Mouse (Mus musculus) intestine, postnatal 0 days (tissue): ENCODE measurements around the gene Gast. TPM values are rescaled to one million over a fixed set of nuclear protein-coding genes. Genes with fewer than 3 reads are reported as not detected.

Experiments
- ATAC-seq: fragments of 200-750 bp; cut with Nextera tagmentation; 2 replicates; pipeline ENCODE4 v1.8.0; 2017; ENCODE audit warnings: mild to moderate bottlenecking, moderate TSS enrichment, moderate library complexity
- H3K27ac ChIP-seq: fragments of 300-500 bp; sonication (generic); 2 replicates; pipeline ENCODE4 v1.5.1; 2014; ENCODE audit warnings: mild to moderate bottlenecking, low read depth, low read length, moderate library complexity
- H3K27me3 ChIP-seq: fragments of 300-500 bp; sonication (generic); replicated peaks from 2 replicates; pipeline ENCODE4 v1.6.1; 2014; ENCODE audit warnings: low read length, mixed read lengths; ENCODE audit not compliant: control insufficient read depth, insufficient read depth
- H3K36me3 ChIP-seq: fragments of 300-500 bp; sonication (generic); 2 replicates; pipeline ENCODE4 v1.6.1; 2014; ENCODE audit warnings: mild to moderate bottlenecking, moderate library complexity; ENCODE audit not compliant: control insufficient read depth, insufficient read depth
- H3K4me1 ChIP-seq: fragments of 300-500 bp; sonication (generic); replicated peaks from 2 replicates; pipeline ENCODE4 v1.6.1; 2014; ENCODE audit warnings: antibody characterized with exemption, low read length, mixed read lengths; ENCODE audit not compliant: control insufficient read depth, insufficient read depth
- H3K4me2 ChIP-seq: fragments of 300-500 bp; sonication (generic); replicated peaks from 2 replicates; pipeline ENCODE4 v1.6.1; 2014; ENCODE audit warnings: low read depth, mild to moderate bottlenecking, moderate library complexity
- H3K4me3 ChIP-seq: fragments of 300-500 bp; sonication (generic); 2 replicates; pipeline ENCODE4 v1.5.1; 2014; ENCODE audit warnings: low read depth, low read length
- H3K9ac ChIP-seq: fragments of 300-500 bp; sonication (generic); 2 replicates; pipeline ENCODE4 v1.6.1; 2014; ENCODE audit warnings: mild to moderate bottlenecking, low read depth, low read length
- H3K9me3 ChIP-seq: fragments of 300-500 bp; sonication (generic); 2 replicates; pipeline ENCODE4 v1.6.1; 2016; ENCODE audit warnings: mixed run types; ENCODE audit not compliant: control insufficient read depth
- CTCF ChIP-seq: sonication (generic); IDR thresholded peaks from 2 replicates; pipeline ENCODE4 v1.5.1; 2016; ENCODE audit warnings: low read depth, mild to moderate bottlenecking, control low read depth, antibody characterized with exemption, moderate library complexity
- WGBS: fragments of 180-500 bp; shearing (Covaris S2); extraction: QIAGEN DNeasy Blood & Tissue Kit; methylation state at CpG from one replicate; pipeline ENCODE4 v1.1.7; 2014; 5-methylcytosine and 5-hydroxymethylcytosine counted together
- polyA plus RNA-seq: library from polyadenylated mRNA; unstranded; fragments of >200 nt; fragmentation: Nextera tagmentation; extraction: Ambion mirVana; gene quantifications from 2 replicates; pipeline ENCODE4 v1.2.1, GENCODE M21; 2015

The Gast gene
- polyA plus RNA-seq, 1 experiment from 2014 or later: 1.1 TPM

DNA sequence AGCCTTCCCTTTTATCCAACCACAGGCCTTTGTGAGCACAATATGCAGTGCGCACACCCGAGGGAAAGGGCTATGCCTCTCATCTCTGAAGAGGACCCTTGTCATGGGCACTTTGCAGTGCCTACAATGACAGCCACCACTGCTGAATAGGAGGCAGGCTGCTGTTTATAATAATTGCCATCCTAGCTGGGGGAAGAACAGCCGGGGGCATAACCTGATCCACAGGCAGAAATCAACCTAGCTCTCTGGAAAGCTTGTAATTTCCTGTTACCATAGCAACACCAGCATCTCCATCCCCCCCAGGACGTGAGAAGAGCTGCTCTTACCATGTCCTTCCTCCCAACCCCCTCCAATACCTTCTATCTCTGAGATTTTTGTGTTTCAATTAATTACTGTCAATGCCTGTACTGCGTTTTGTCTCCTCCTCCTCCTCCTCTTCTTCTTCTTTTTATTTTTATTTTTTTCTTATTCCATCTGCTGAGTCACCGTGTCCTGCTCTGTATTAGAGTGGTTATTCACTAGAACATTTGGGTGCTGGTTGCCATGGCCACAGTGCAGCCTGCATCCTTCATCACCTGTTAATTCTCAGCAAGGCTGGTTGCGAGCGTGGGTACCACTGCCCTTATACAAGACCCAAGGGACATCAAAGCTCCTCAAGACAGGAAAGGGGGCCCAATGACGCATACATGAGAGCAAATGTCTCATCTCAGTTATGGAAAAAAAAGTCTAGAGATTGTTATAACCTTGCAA lies 1.3 kb upstream of the Gast start:
- 67% methylated on average over 9 of the region's 9 CpGs for WGBS
- Histone ChIP-seq H3K27me3 (no peaks in the 10 kb centered on the region), H3K4me1 (no peaks in the 10 kb centered on the region), H3K9me3 (no peaks in the 10 kb centered on the region), H3K27ac (no peak overlapping the region), H3K4me2 (no peak overlapping the region), H3K36me3 (no peaks in the 10 kb centered on the region), H3K9ac (no peak overlapping the region), H3K4me3 (no peak overlapping the region)
- TF ChIP-seq CTCF: no peak
- no peak for ATAC-seq

DNA sequence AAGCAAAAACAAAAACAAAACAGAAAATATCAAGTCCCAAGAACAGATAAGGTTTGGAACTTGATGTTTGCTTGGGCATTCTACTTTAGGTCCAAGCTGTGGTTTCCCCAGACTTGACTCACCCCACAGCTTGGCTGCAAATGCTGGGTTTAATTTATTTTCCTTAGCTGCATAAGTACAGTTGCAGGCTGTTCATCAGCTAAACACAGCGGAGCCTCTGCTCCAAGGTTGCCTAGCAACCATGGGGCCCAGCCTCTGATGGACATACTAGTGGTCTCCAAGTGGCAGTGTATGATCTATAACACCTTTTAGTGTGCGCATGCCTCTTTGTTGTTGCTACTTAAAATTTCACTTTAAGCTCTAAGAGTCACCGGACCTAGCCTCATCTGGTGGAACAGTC lies 1.5 kb downstream of the Gast start:
- ATAC-seq: no peak

DNA sequence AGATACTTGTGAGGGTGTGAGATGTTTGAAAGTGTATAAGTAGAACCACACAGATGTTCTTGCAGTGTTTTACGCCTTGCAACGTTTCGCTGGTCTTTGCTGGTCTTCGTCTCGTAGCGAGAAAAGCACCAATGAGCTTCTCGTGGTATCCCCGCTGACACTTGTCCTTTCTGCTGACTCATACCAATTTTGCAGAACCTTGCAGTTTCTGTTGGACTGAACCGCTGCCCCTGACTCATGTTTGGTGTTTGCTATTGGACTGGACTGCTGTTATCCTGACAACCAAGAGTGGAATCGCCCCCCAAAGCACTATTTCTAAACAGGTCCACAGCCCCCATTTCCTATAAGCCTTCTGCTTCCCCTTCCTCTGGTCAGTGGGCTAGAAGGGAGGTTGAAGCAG lies 10.1 kb downstream of the Gast start:
- no peak for TF ChIP-seq CTCF
- Histone ChIP-seq H3K9ac (no peak overlapping the region), H3K27ac (no peak overlapping the region), H3K4me3 (no peak overlapping the region), H3K4me2 (no peak overlapping the region), H3K4me1 (no peaks in the 10 kb centered on the region), H3K27me3 (no peaks in the 10 kb centered on the region), H3K9me3 (no peaks in the 10 kb centered on the region), H3K36me3 (no peaks in the 10 kb centered on the region)
- 89% methylated on average over 10 of the region's 10 CpGs for WGBS
- no peak for ATAC-seq

More for the DNA sequence above, 1.5 kb downstream of the Gast start:
- no peak for TF ChIP-seq CTCF
- Histone ChIP-seq H3K4me2 (no peak overlapping the region), H3K36me3 (no peaks in the 10 kb centered on the region), H3K27ac (no peak overlapping the region), H3K9me3 (no peaks in the 10 kb centered on the region), H3K27me3 (no peaks in the 10 kb centered on the region), H3K4me3 (no peak overlapping the region), H3K4me1 (no peaks in the 10 kb centered on the region), H3K9ac (peak overlapping the region; percentile 31; the same call in 1 of the 2 replicates)
- WGBS: 44% methylated on average over 3 of the region's 3 CpGs

DNA sequence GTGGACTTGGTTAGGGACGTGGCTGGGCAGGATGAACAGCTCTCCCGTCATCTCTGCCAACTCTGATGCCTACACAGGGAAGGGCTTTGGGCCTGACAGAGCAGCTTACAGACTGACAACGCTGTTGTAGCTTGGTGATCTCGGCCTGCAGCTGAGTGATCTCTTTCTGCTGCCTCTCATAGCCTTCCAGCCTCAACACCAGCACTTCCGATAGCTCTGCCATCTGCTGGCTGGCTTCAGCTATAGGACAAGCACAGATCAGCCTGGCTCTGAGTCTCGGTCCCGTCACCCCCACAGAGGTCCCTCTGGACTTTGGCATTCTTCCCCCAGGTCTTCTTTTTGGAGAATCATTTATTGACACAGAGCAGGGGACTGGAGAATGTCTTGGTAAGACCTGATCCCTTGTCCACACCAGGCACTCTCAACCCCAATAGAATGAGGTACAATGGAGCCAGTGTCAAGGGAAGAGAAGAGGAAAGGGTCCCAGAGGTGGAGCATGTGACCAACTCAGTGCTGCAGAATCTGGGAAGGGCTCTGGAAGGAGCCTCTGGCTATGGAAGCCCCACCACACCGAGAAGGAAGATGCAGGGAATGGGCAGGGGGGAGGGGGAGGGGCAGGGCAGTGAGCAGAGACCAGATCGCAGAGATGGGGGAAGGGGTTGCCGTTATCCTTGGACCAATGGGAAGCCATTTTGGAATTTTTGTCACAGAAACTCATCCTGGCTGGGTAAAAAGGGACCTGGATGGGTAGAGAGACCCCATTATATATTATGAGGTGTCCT lies 18.1 kb downstream of the Gast start:
- Histone ChIP-seq H3K9me3 (no peaks in the 10 kb centered on the region), H3K27ac (no peak overlapping the region), H3K4me1 (0 out of 2 replicates have a peak, but pooled peaks cover 2% of the 10 kb centered on the region), H3K9ac (no peak overlapping the region), H3K4me3 (no peak overlapping the region), H3K36me3 (no peaks in the 10 kb centered on the region; the same call in 1 of the 2 replicates), H3K27me3 (peaks cover 28% of the 10 kb centered on the region; the same call in 1 of the 2 replicates), H3K4me2 (no peak overlapping the region)
- ATAC-seq: no peak
- peak; percentile 72 for TF ChIP-seq CTCF
- WGBS: 36% methylated on average over 10 of the region's 10 CpGs

GRCm38 (mm10) chr11:100355151-100355951 lies 21.1 kb downstream of the Gast start:
- peaks cover 35% of the 10 kb centered on the region; the same call in 1 of the 2 replicates for H3K27me3 ChIP-seq
- under 1% methylated on average over 53 of the region's 54 CpGs for WGBS
- peak overlapping the region; percentile 71 for H3K4me3 ChIP-seq
- no peaks in the 10 kb centered on the region for H3K9me3 ChIP-seq
- peak; percentile 18; the same call in 1 of the 2 replicates for ATAC-seq
- no peaks in the 10 kb centered on the region; the same call in 1 of the 2 replicates for H3K36me3 ChIP-seq
- H3K27ac ChIP-seq: no peak overlapping the region
- peak; percentile 11; the same call in 1 of the 2 replicates for TF ChIP-seq CTCF
- peak overlapping the region; percentile 100 for H3K4me2 ChIP-seq
- H3K4me1 ChIP-seq: 0 out of 2 replicates have a peak, but pooled peaks cover 2% of the 10 kb centered on the region
- peak overlapping the region; percentile 57 for H3K9ac ChIP-seq
